Mouse (Mus musculus) intestine, postnatal 0 days (tissue): ENCODE measurements at regions not wholly inside any gene's neighbourhood (a gene's known extent, or its start where the extent isn't known, plus 50 kb on each side); places are given as distances from the start of the nearest gene placed in this dataset.

ENCODE experiments used
- ATAC-seq: fragments of 200-750 bp; cut with Nextera tagmentation; 2 replicates; pipeline ENCODE4 v1.8.0; 2017; ENCODE audit warnings: mild to moderate bottlenecking, moderate TSS enrichment, moderate library complexity
- H3K27ac ChIP-seq: fragments of 300-500 bp; sonication (generic); 2 replicates; pipeline ENCODE4 v1.5.1; 2014; ENCODE audit warnings: mild to moderate bottlenecking, low read depth, low read length, moderate library complexity
- H3K27me3 ChIP-seq: fragments of 300-500 bp; sonication (generic); replicated peaks from 2 replicates; pipeline ENCODE4 v1.6.1; 2014; ENCODE audit warnings: low read length, mixed read lengths; ENCODE audit not compliant: control insufficient read depth, insufficient read depth
- H3K36me3 ChIP-seq: fragments of 300-500 bp; sonication (generic); 2 replicates; pipeline ENCODE4 v1.6.1; 2014; ENCODE audit warnings: mild to moderate bottlenecking, moderate library complexity; ENCODE audit not compliant: control insufficient read depth, insufficient read depth
- H3K4me1 ChIP-seq: fragments of 300-500 bp; sonication (generic); replicated peaks from 2 replicates; pipeline ENCODE4 v1.6.1; 2014; ENCODE audit warnings: antibody characterized with exemption, low read length, mixed read lengths; ENCODE audit not compliant: control insufficient read depth, insufficient read depth
- H3K4me2 ChIP-seq: fragments of 300-500 bp; sonication (generic); replicated peaks from 2 replicates; pipeline ENCODE4 v1.6.1; 2014; ENCODE audit warnings: low read depth, mild to moderate bottlenecking, moderate library complexity
- H3K4me3 ChIP-seq: fragments of 300-500 bp; sonication (generic); 2 replicates; pipeline ENCODE4 v1.5.1; 2014; ENCODE audit warnings: low read depth, low read length
- H3K9ac ChIP-seq: fragments of 300-500 bp; sonication (generic); 2 replicates; pipeline ENCODE4 v1.6.1; 2014; ENCODE audit warnings: mild to moderate bottlenecking, low read depth, low read length
- H3K9me3 ChIP-seq: fragments of 300-500 bp; sonication (generic); 2 replicates; pipeline ENCODE4 v1.6.1; 2016; ENCODE audit warnings: mixed run types; ENCODE audit not compliant: control insufficient read depth
- CTCF ChIP-seq: sonication (generic); IDR thresholded peaks from 2 replicates; pipeline ENCODE4 v1.5.1; 2016; ENCODE audit warnings: low read depth, mild to moderate bottlenecking, control low read depth, antibody characterized with exemption, moderate library complexity
- WGBS: fragments of 180-500 bp; shearing (Covaris S2); extraction: QIAGEN DNeasy Blood & Tissue Kit; methylation state at CpG from one replicate; pipeline ENCODE4 v1.1.7; 2014; 5-methylcytosine and 5-hydroxymethylcytosine counted together

- 75% methylated on average over 7 of the region's 7 CpGs for WGBS
- no peaks in the 10 kb centered on the region for H3K4me1 ChIP-seq
- H3K4me2 ChIP-seq: no peak overlapping the region
- H3K27ac ChIP-seq: no peak overlapping the region
- TF ChIP-seq CTCF: no peak
- H3K36me3 ChIP-seq: no peaks in the 10 kb centered on the region
- H3K9me3 ChIP-seq: no peaks in the 10 kb centered on the region
- no peak for ATAC-seq
- no peaks in the 10 kb centered on the region for H3K27me3 ChIP-seq
- no peak overlapping the region for H3K9ac ChIP-seq
- H3K4me3 ChIP-seq: no peak overlapping the region
Measured at GRCm38 (mm10) chr1:157888573-157888972, 382.0 kb downstream of the Sec16b start.

- Histone ChIP-seq H3K36me3 (no peaks in the 10 kb centered on the region), H3K27ac (no peak overlapping the region), H3K4me2 (no peak overlapping the region), H3K4me1 (no peaks in the 10 kb centered on the region), H3K9ac (no peak overlapping the region), H3K4me3 (no peak overlapping the region), H3K9me3 (no peaks in the 10 kb centered on the region), H3K27me3 (no peaks in the 10 kb centered on the region)
- peak; percentile 65; the same call in 1 of the 2 replicates for ATAC-seq
- no peak for TF ChIP-seq CTCF
- 57% methylated on average over 2 of the region's 2 CpGs for WGBS
Measured at GRCm38 (mm10) chr1:157906168-157906567, 399.6 kb downstream of the Sec16b start.

- Histone ChIP-seq H3K9ac (no peak overlapping the region), H3K27ac (no peak overlapping the region), H3K36me3 (no peaks in the 10 kb centered on the region), H3K4me3 (no peak overlapping the region), H3K4me2 (no peak overlapping the region), H3K4me1 (no peaks in the 10 kb centered on the region), H3K27me3 (no peaks in the 10 kb centered on the region), H3K9me3 (no peaks in the 10 kb centered on the region)
- 67% methylated on average over 1 of the region's 1 CpGs for WGBS
- TF ChIP-seq CTCF: no peak
- no peak for ATAC-seq
Measured at GRCm38 (mm10) chr1:157937800-157938348, 418.3 kb downstream of the Brinp2 start.

- Histone ChIP-seq H3K27me3 (no peaks in the 10 kb centered on the region), H3K9me3 (no peaks in the 10 kb centered on the region), H3K9ac (no peak overlapping the region), H3K36me3 (no peaks in the 10 kb centered on the region), H3K4me3 (no peak overlapping the region), H3K4me1 (no peaks in the 10 kb centered on the region), H3K27ac (no peak overlapping the region), H3K4me2 (no peak overlapping the region)
- TF ChIP-seq CTCF: no peak
- WGBS: 77% methylated on average over 1 of the region's 1 CpGs
- ATAC-seq: no peak
Measured at GRCm38 (mm10) chr1:157939516-157939915, 416.6 kb downstream of the Brinp2 start.

- Histone ChIP-seq H3K27me3 (no peaks in the 10 kb centered on the region), H3K4me2 (no peak overlapping the region), H3K4me3 (no peak overlapping the region), H3K4me1 (no peaks in the 10 kb centered on the region), H3K36me3 (no peaks in the 10 kb centered on the region), H3K9me3 (no peaks in the 10 kb centered on the region), H3K9ac (no peak overlapping the region), H3K27ac (no peak overlapping the region)
- 45% methylated on average over 3 of the region's 3 CpGs for WGBS
- no peak for ATAC-seq
- no peak for TF ChIP-seq CTCF
Measured at GRCm38 (mm10) chr1:157940331-157940758, 415.8 kb downstream of the Brinp2 start.

- Histone ChIP-seq H3K9me3 (no peaks in the 10 kb centered on the region), H3K36me3 (no peaks in the 10 kb centered on the region), H3K27me3 (no peaks in the 10 kb centered on the region), H3K9ac (no peak overlapping the region), H3K27ac (no peak overlapping the region), H3K4me1 (no peaks in the 10 kb centered on the region), H3K4me3 (no peak overlapping the region), H3K4me2 (no peak overlapping the region)
- ATAC-seq: no peak
- WGBS: 60% methylated on average over 4 of the region's 4 CpGs
- no peak for TF ChIP-seq CTCF
Measured at GRCm38 (mm10) chr1:157957506-157957905, 398.6 kb downstream of the Brinp2 start.

GRCm38 (mm10) chr1:157964461-157964860 is 391.7 kb downstream of the Brinp2 start:
- H3K27ac ChIP-seq: no peak overlapping the region

More at GRCm38 (mm10) chr1:157964461-157964860, 391.7 kb downstream of the Brinp2 start:
- no peaks in the 10 kb centered on the region for H3K36me3 ChIP-seq
- no peaks in the 10 kb centered on the region for H3K9me3 ChIP-seq
- 85% methylated on average over 3 of the region's 3 CpGs for WGBS
- H3K4me1 ChIP-seq: no peaks in the 10 kb centered on the region
- H3K4me2 ChIP-seq: no peak overlapping the region
- no peak for ATAC-seq
- no peaks in the 10 kb centered on the region for H3K27me3 ChIP-seq
- no peak overlapping the region for H3K4me3 ChIP-seq
- no peak for TF ChIP-seq CTCF
- H3K9ac ChIP-seq: no peak overlapping the region
